Mouse (Mus musculus) midbrain, postnatal 0 days (tissue): ENCODE results near the gene Ercc6l. TPM values are rescaled to one million over a fixed set of nuclear protein-coding genes. Genes with fewer than 3 reads are reported as not detected.
"Not testable (repeated sequence)": the region's sequence is repeated elsewhere in the genome, so short reads cannot be mapped to it uniquely, and the experiment has no call there.

Experiments used
- ATAC-seq: fragments of 200-750 bp; cut with Nextera tagmentation; 2 replicates; pipeline ENCODE4 v1.8.0; 2017; ENCODE audit warnings: moderate number of reproducible peaks, mild to moderate bottlenecking, moderate TSS enrichment, moderate library complexity; ENCODE audit not compliant: low FRiP score
- DNase-seq: peaks from one replicate; pipeline ENCODE4 v3.0.0-alpha.2; 2015; ENCODE audit warnings: low spot score
- H3K27ac ChIP-seq: fragments of 300-500 bp; sonication (generic); 2 replicates; pipeline ENCODE4 v1.5.1; 2014; ENCODE audit warnings: low read depth, mild to moderate bottlenecking, low read length, mixed read lengths
- H3K27me3 ChIP-seq: fragments of 300-500 bp; sonication (generic); 2 replicates; pipeline ENCODE4 v1.6.1; 2014; ENCODE audit warnings: low read length, control low read depth, mixed read lengths; ENCODE audit not compliant: insufficient read depth
- H3K36me3 ChIP-seq: fragments of 300-500 bp; sonication (generic); 2 replicates; pipeline ENCODE4 v1.6.1; 2014; ENCODE audit warnings: low read length, control low read depth, mixed read lengths; ENCODE audit not compliant: insufficient read depth
- H3K4me1 ChIP-seq: fragments of 300-500 bp; sonication (generic); 2 replicates; pipeline ENCODE4 v1.6.1; 2014; ENCODE audit warnings: mild to moderate bottlenecking, control low read depth, antibody characterized with exemption, low read length, mixed read lengths; ENCODE audit not compliant: insufficient read depth
- H3K4me2 ChIP-seq: fragments of 300-500 bp; sonication (generic); 2 replicates; pipeline ENCODE4 v1.6.1; 2014; ENCODE audit warnings: low read depth, mild to moderate bottlenecking, low read length, mixed read lengths; ENCODE audit not compliant: poor library complexity, severe bottlenecking
- H3K4me3 ChIP-seq: fragments of 300-500 bp; sonication (generic); 2 replicates; pipeline ENCODE4 v1.5.1; 2014; ENCODE audit warnings: low read depth, mild to moderate bottlenecking, low read length, moderate library complexity
- H3K9ac ChIP-seq: fragments of 300-500 bp; sonication (generic); replicated peaks from 2 replicates; pipeline ENCODE4 v1.6.1; 2014; ENCODE audit warnings: mild to moderate bottlenecking, low read length, moderate library complexity, mixed read lengths; ENCODE audit not compliant: poor library complexity, severe bottlenecking
- H3K9me3 ChIP-seq: fragments of 300-500 bp; sonication (generic); 2 replicates; pipeline ENCODE4 v1.6.1; 2016; ENCODE audit warnings: low read length, control low read depth
- CTCF ChIP-seq: IDR thresholded peaks from 2 replicates; pipeline ENCODE4 v1.5.1; 2016; ENCODE audit warnings: antibody characterized with exemption, mild to moderate bottlenecking
- WGBS: fragments of 180-500 bp; shearing (Covaris S2); extraction: QIAGEN DNeasy Blood & Tissue Kit; methylation state at CpG from one replicate; pipeline ENCODE4 v1.1.7; 2014; 5-methylcytosine and 5-hydroxymethylcytosine counted together
- polyA plus RNA-seq: library from polyadenylated mRNA; unstranded; fragments of >200 nt; fragmentation: Nextera tagmentation; extraction: Ambion mirVana; gene quantifications from 2 replicates; pipeline ENCODE4 v1.2.1, GENCODE M21; 2015
- total RNA-seq: library from RNA; depleted of rRNA; stranded (reverse); fragments of >200 nt; gene quantifications from 2 replicates; pipeline ENCODE4 v1.2.3, GENCODE M21; 2014

Ercc6l gene
- total and polyA plus RNA-seq, 2 experiments from 2014 or later: 0.31 to 1.2 TPM

DNA sequence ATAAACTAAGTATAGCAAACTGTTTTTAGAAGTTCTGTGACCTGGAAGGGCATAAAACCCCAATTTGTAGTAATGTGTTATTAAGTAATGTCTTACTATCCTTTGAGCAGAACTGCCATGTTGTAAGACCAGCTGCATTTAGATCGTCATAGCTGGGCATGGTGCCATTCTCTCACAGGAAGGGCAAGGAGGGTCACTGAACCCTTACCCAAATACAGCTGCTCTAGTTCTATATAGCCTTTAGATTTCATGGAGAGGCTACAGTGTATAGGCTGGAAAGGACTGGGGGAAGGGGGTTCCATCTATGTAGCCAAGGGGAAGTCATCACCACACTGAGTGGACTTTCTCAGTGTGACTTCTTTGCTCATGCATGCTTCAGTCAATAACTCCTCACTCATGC, 15.7 kb downstream of the Ercc6l start:
- TF ChIP-seq CTCF: no peak
- Histone ChIP-seq H3K4me3 (no peak overlapping the region), H3K27me3 (no peaks in the 10 kb centered on the region), H3K9ac (no peak overlapping the region), H3K36me3 (no peaks in the 10 kb centered on the region), H3K9me3 (no peaks in the 10 kb centered on the region), H3K4me1 (no peaks in the 10 kb centered on the region), H3K27ac (no peak overlapping the region), H3K4me2 (no peak overlapping the region)
- WGBS: 95% methylated on average over 1 of the region's 1 CpGs
- DNase-seq (no peak), ATAC-seq (no peak)

- Histone ChIP-seq H3K4me1 (no peaks in the 10 kb centered on the region), H3K27me3 (no peaks in the 10 kb centered on the region), H3K27ac (no peak overlapping the region), H3K9me3 (no peaks in the 10 kb centered on the region), H3K4me2 (no peak overlapping the region), H3K4me3 (no peak overlapping the region), H3K36me3 (no peaks in the 10 kb centered on the region), H3K9ac (no peak overlapping the region)
- DNase-seq: no peak
- 88% methylated on average over 2 of the region's 2 CpGs for WGBS
- ATAC-seq: no peak
- no peak for TF ChIP-seq CTCF
These were observed 35.6 kb downstream of the Ercc6l start for GRCm38 (mm10) chrX:102121321-102121720.

- DNase-seq: peak; percentile 98
- no peaks in the 10 kb centered on the region for H3K27me3 ChIP-seq
- peak; percentile 98 for ATAC-seq
- 21% methylated on average over 29 of the region's 30 CpGs for whole genome bisulfite sequencing
- H3K9me3 ChIP-seq: no peaks in the 10 kb centered on the region
- peak; percentile 50 for TF ChIP-seq CTCF
- H3K36me3 ChIP-seq: no peaks in the 10 kb centered on the region
- H3K27ac ChIP-seq: peak within 1 kb of the TSS; percentile 68
- H3K4me3 ChIP-seq: peak within 1 kb of the TSS; percentile 48
- H3K4me2 ChIP-seq: peak within 1 kb of the TSS; percentile 65
- no peaks in the 10 kb centered on the region for H3K4me1 ChIP-seq
- peak within 1 kb of the TSS; percentile 57 for H3K9ac ChIP-seq
These were observed 37.6 kb downstream of the Ercc6l start, which contains the start of gene Pin4 for GRCm38 (mm10) chrX:102119042-102119864. Pin4 (plus strand) TSS chrX:102119447.

DNA sequence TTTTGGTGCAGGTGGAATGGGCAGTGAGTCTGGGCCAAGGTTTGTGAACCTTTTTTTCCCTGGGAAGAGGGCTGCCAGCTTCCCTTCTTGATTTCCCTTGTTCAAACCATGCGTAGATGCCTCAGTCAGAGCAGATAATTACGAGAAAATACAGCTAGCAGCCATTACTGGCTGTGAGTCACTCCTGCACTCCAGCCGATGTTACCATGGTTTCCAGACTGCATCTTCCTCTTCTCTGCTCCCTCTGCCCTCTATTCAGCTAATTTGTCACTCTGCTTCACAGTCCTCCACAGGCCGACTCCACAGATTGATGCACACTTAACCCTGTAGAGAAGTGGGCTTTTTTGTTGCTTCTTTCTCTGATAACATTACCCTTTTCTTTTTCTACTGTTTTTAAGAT, 41.2 kb downstream of the Ercc6l start:
- DNase-seq (peak; percentile 45), ATAC-seq (no peak)
- TF ChIP-seq CTCF: no peak

GRCm38 (mm10) chrX:102109349-102109748, 47.5 kb downstream of the Ercc6l start:
- H3K9ac ChIP-seq, H3K27ac ChIP-seq, H3K36me3 ChIP-seq, H3K4me2 ChIP-seq, H3K4me3 ChIP-seq, H3K27me3 ChIP-seq, H3K9me3 ChIP-seq, ATAC-seq, H3K4me1 ChIP-seq, DNase-seq: not testable (repeated sequence)
- 85% methylated on average over 5 of the region's 5 CpGs for WGBS

More for the DNA sequence above, 41.2 kb downstream of the Ercc6l start:
- Histone ChIP-seq H3K4me3 (no peak overlapping the region), H3K36me3 (no peaks in the 10 kb centered on the region), H3K27me3 (no peaks in the 10 kb centered on the region), H3K4me2 (no peak overlapping the region), H3K9me3 (no peaks in the 10 kb centered on the region), H3K9ac (no peak overlapping the region), H3K4me1 (no peaks in the 10 kb centered on the region), H3K27ac (peak overlapping the region; percentile 75)
- 25% methylated on average over 4 of the region's 4 CpGs for WGBS

GRCm38 (mm10) chrX:102103830-102104229, 53.1 kb downstream of the Ercc6l start:
- H3K4me1 ChIP-seq, H3K4me2 ChIP-seq, H3K9me3 ChIP-seq, H3K27me3 ChIP-seq, H3K27ac ChIP-seq, ATAC-seq, DNase-seq, H3K9ac ChIP-seq, H3K36me3 ChIP-seq, H3K4me3 ChIP-seq: not testable (repeated sequence)
- 66% methylated on average over 2 of the region's 2 CpGs for WGBS
